Mouse (Mus musculus) liver, postnatal 0 days (tissue): ENCODE data around the gene Cdk14.

Source experiments
- CTCF ChIP-seq: sonication (generic); IDR thresholded peaks from 2 replicates; pipeline ENCODE4 v1.5.1; 2016; ENCODE audit warnings: antibody characterized with exemption, low read depth
- EP300 ChIP-seq: IDR thresholded peaks from 2 replicates; pipeline ENCODE4 v1.6.1; 2016; ENCODE audit warnings: antibody characterized with exemption, low read depth, mild to moderate bottlenecking

DNA sequence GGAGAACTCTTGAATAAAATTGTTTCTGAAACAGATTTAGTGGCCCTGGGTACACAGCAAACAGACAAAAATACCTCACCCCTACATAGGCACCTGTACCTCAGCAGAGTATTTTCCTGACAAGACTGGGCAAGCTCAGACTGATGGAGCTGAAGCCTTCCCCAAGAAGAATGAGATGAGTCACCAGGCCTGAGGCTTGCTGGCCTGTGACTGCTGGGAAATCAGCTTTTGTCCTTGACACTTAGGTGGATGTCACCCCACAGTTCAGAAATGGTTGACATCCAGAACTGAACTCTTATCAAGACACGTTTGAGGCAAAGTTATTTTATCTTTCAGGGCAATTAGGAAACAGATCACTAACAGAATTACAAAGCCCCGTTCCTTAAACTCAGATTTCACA, 652.2 kb downstream of the Cdk14 start:
- no peak for TF ChIP-seq EP300
- TF ChIP-seq CTCF: no peak
